Mouse (Mus musculus): ENCODE data around the gene Asb15. TPM values are rescaled to one million over a fixed set of nuclear protein-coding genes. Genes with fewer than 3 reads are reported as not detected.

The Asb15 gene
- total RNA-seq, 1 experiment: not detected

GRCm38 (mm10) chr6:24516197-24516596 is 11.7 kb upstream of the Asb15 start:
- H3K9ac ChIP-seq (ENCODE audit: insufficient read depth, low read depth, low read length, poor library complexity, severe bottlenecking): no peak overlapping the region
- DNase-seq (ENCODE audit: low read depth, low spot score): no peak
- no peaks in the 10 kb centered on the region for H3K36me3 ChIP-seq (ENCODE audit: control insufficient read depth, insufficient read depth, low read length, poor library complexity, severe bottlenecking)
- TF ChIP-seq ZNF384 (IDR thresholded peaks at IDR 0.05; ENCODE audit: low read depth, low read length) (no peak), MAFK (IDR thresholded peaks at IDR 0.05; ENCODE audit: insufficient read depth, low read depth, low read length) (no peak), ZC3H11A (IDR thresholded peaks at IDR 0.05; ENCODE audit: borderline replicate concordance, low read depth, low read length) (no peak), HCFC1 (IDR thresholded peaks at IDR 0.05; ENCODE audit: borderline replicate concordance, insufficient read depth, low read length) (no peak), CHD2 (IDR thresholded peaks at IDR 0.05; ENCODE audit: low read depth, low read length) (no peak)
- H3K27ac ChIP-seq (ENCODE audit: insufficient read depth, low read depth, low read length, poor library complexity, severe bottlenecking): no peak overlapping the region
- no peaks in the 10 kb centered on the region for H3K4me1 ChIP-seq (ENCODE audit: control insufficient read depth in 2 of 2, insufficient read depth in 2 of 2, low read length in 2 of 2, poor library complexity in 1 of 2)
- H3K4me3 ChIP-seq (ENCODE audit: insufficient read depth in 1 of 2, low read depth in 1 of 2, low read length in 2 of 2, poor library complexity in 1 of 2, severe bottlenecking in 1 of 2): no peak overlapping the region
- no peaks in the 10 kb centered on the region for H3K9me3 ChIP-seq (ENCODE audit: control insufficient read depth, insufficient read depth, low read depth, low read length)
- in situ Hi-C loops (cut with MboI; ENCODE audit: low sequenced_read_pairs in 2 of 2, unreplicated experiment in 2 of 2): no loop called here

- H3K4me1 ChIP-seq (ENCODE audit: control insufficient read depth in 2 of 2, insufficient read depth in 2 of 2, low read length in 2 of 2, poor library complexity in 1 of 2): no peaks in the 10 kb centered on the region; a peak in 1 of 4 replicates
- no peaks in the 10 kb centered on the region; the same call in 1 of the 2 replicates for H3K36me3 ChIP-seq (ENCODE audit: control insufficient read depth, insufficient read depth, low read length, poor library complexity, severe bottlenecking)
- H3K27ac ChIP-seq (ENCODE audit: insufficient read depth, low read depth, low read length, poor library complexity, severe bottlenecking): no peak overlapping the region
- no peak overlapping the region for H3K9ac ChIP-seq (ENCODE audit: insufficient read depth, low read depth, low read length, poor library complexity, severe bottlenecking)
- no peaks in the 10 kb centered on the region for H3K9me3 ChIP-seq (ENCODE audit: control insufficient read depth, insufficient read depth, low read depth, low read length)
- in situ Hi-C loops (cut with MboI; ENCODE audit: low sequenced_read_pairs in 2 of 2, unreplicated experiment in 2 of 2): no loop called here
- TF ChIP-seq MAFK (IDR thresholded peaks at IDR 0.05; ENCODE audit: insufficient read depth, low read depth, low read length) (no peak), CHD2 (IDR thresholded peaks at IDR 0.05; ENCODE audit: low read depth, low read length) (no peak), ZC3H11A (IDR thresholded peaks at IDR 0.05; ENCODE audit: borderline replicate concordance, low read depth, low read length) (no peak), HCFC1 (IDR thresholded peaks at IDR 0.05; ENCODE audit: borderline replicate concordance, insufficient read depth, low read length) (no peak)
- no peak overlapping the region for H3K4me3 ChIP-seq (ENCODE audit: insufficient read depth in 1 of 2, low read depth in 1 of 2, low read length in 2 of 2, poor library complexity in 1 of 2, severe bottlenecking in 1 of 2)
- DNase-seq (ENCODE audit: low read depth, low spot score): no peak
Observed at GRCm38 (mm10) chr6:24525705-24526104, 2.2 kb upstream of the Asb15 start.

GRCm38 (mm10) chr6:24527155-24528063 is 535 bp upstream of the Asb15 start, which contains the start of gene Ndufa5:
TSS of gene Ndufa5 (minus strand) at chr6:24528013.
- Histone ChIP-seq H3K27ac (ENCODE audit: insufficient read depth, low read depth, low read length, poor library complexity, severe bottlenecking) (no peak within 1 kb of the TSS), H3K9ac (ENCODE audit: insufficient read depth, low read depth, low read length, poor library complexity, severe bottlenecking) (peak within 1 kb of the TSS; percentile 94)
- peak; percentile 80 for TF ChIP-seq MAFK (IDR thresholded peaks at IDR 0.05; ENCODE audit: insufficient read depth, low read depth, low read length)
- TF ChIP-seq HCFC1 (IDR thresholded peaks at IDR 0.05; ENCODE audit: borderline replicate concordance, insufficient read depth, low read length): peak; percentile 84
- TF ChIP-seq ZC3H11A (IDR thresholded peaks at IDR 0.05; ENCODE audit: borderline replicate concordance, low read depth, low read length): no peak

GRCm38 (mm10) chr6:24530166-24530565 is 2.2 kb downstream of the Asb15 start:
- no peak overlapping the region for H3K9ac ChIP-seq (ENCODE audit: insufficient read depth, low read depth, low read length, poor library complexity, severe bottlenecking)
- no peak for DNase-seq (ENCODE audit: low read depth, low spot score)
- H3K4me3 ChIP-seq (ENCODE audit: insufficient read depth in 1 of 2, low read depth in 1 of 2, low read length in 2 of 2, poor library complexity in 1 of 2, severe bottlenecking in 1 of 2): no peak overlapping the region
- no peak for TF ChIP-seq MAFK (IDR thresholded peaks at IDR 0.05; ENCODE audit: insufficient read depth, low read depth, low read length)
- 0 out of 2 replicates have a peak, but pooled peaks have one; percentile 34 for TF ChIP-seq ZC3H11A (IDR thresholded peaks at IDR 0.05; ENCODE audit: borderline replicate concordance, low read depth, low read length)
- no peaks in the 10 kb centered on the region; a peak in 1 of 4 replicates for H3K4me1 ChIP-seq (ENCODE audit: control insufficient read depth in 2 of 2, insufficient read depth in 2 of 2, low read length in 2 of 2, poor library complexity in 1 of 2)
- no peak overlapping the region for H3K27ac ChIP-seq (ENCODE audit: insufficient read depth, low read depth, low read length, poor library complexity, severe bottlenecking)
- no peaks in the 10 kb centered on the region for H3K9me3 ChIP-seq (ENCODE audit: control insufficient read depth, insufficient read depth, low read depth, low read length)
- in situ Hi-C loops (cut with MboI; ENCODE audit: low sequenced_read_pairs in 2 of 2, unreplicated experiment in 2 of 2): no loop called here
- no peaks in the 10 kb centered on the region for H3K36me3 ChIP-seq (ENCODE audit: control insufficient read depth, insufficient read depth, low read length, poor library complexity, severe bottlenecking)

More at GRCm38 (mm10) chr6:24527155-24528063, 535 bp upstream of the Asb15 start, which contains the start of gene Ndufa5:
- H3K4me3 ChIP-seq (ENCODE audit: insufficient read depth in 1 of 2, low read depth in 1 of 2, low read length in 2 of 2, poor library complexity in 1 of 2, severe bottlenecking in 1 of 2): peak within 1 kb of the TSS; percentile 98 to 99
- in situ Hi-C loops (cut with MboI; ENCODE audit: low sequenced_read_pairs in 2 of 2, unreplicated experiment in 2 of 2): no loop called here
- DNase-seq (ENCODE audit: low read depth, low spot score): peak; percentile 95
- H3K9me3 ChIP-seq (ENCODE audit: control insufficient read depth, insufficient read depth, low read depth, low read length): no peaks in the 10 kb centered on the region
- no peaks in the 10 kb centered on the region; the same call in 1 of the 2 replicates for H3K36me3 ChIP-seq (ENCODE audit: control insufficient read depth, insufficient read depth, low read length, poor library complexity, severe bottlenecking)
- H3K4me1 ChIP-seq (ENCODE audit: control insufficient read depth in 2 of 2, insufficient read depth in 2 of 2, low read length in 2 of 2, poor library complexity in 1 of 2): no peaks in the 10 kb centered on the region; a peak in 1 of 4 replicates
